Mouse (Mus musculus): Measurements from ENCODE around the gene Commd7.

Gene Commd7

GRCm38 (mm10) chr2:153622449-153622848 is 10.1 kb downstream of the Commd7 start:
- no peak for DNase-seq (ENCODE audit: low spot score in 2 of 2)

DNA sequence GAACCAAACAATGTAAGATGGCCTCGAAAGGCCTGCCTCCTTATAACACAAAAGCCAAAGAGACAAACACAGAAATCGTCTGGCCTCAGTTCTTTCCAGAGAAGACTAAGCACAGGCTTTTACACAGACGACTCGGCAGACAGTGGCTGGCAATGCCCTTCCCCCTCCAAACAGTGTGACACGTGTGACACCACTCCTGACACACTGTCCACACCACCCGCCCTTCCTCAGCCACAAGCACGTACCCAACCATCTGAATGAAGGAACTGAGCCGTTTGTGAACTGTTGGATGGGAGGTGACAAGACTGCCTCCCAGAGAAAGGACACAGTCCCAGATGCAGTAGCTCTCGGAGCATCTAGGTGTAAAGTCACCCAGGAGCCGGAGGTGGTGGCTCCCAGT is 13.7 kb downstream of the Commd7 start:
- DNase-seq (ENCODE audit: low spot score in 2 of 2): peak; percentile 53 to 68

- DNase-seq (ENCODE audit: low spot score in 2 of 2): peak; percentile 34 to 55
Observed at GRCm38 (mm10) chr2:153618439-153618838, 14.1 kb downstream of the Commd7 start.

- DNase-seq (ENCODE audit: low spot score in 2 of 2): no peak
Observed at GRCm38 (mm10) chr2:153616893-153617292, 15.7 kb downstream of the Commd7 start.

DNA sequence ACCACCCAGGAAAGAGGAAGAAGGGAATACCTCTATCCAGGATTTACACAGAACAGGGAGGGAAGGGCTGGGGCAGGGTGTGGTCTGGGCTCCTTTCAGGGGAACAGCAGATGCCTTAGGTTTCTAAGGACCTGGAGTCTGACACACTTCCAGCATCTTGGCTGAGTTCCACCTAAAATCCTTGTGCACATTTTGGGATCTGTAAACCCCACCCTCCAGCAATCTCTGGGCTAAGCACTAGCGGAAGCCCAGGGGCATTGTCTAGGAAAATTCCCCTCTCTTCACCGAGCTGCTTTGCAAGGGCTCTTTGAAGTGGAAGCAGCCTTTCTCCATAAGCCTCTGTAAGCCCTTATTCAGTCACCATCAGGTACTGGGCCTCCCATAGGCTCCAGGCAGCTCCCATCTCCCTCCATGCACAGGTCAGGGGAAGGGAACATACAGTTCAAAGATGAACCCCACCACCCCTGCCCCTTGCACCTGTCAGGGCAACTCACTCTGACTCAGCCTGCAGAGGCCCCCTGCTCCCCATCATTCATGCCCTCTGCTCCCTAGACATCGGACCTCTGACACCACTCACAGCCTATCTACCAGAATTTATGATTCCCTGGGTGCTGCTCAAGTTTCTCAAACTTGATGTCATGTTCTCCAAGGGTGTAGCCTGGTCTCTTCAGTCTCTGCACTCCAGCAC is 19.8 kb downstream of the Commd7 start:
- no peak for DNase-seq (ENCODE audit: low spot score in 2 of 2)

GRCm38 (mm10) chr2:153611743-153612142 is 20.8 kb downstream of the Commd7 start:
- DNase-seq (ENCODE audit: low spot score in 2 of 2): no peak

DNA sequence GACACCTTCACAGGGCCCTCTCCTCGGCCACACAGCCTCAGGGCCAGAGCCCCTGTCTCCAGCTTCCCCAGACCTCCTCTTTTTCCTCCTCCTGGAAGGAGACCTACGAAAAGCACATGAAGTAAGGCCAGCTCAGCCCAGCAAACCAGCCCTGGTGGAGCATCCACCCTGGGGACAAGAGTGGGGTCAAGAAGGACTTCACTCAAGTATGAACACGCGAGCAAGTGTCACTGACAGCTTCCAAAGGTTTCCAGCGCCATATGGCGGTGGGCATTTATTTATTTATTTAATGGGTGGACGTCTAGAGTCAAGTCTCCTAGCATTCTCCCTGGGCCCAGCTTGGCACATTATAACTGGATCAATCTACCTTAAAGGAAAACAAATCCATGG is 21.3 kb downstream of the Commd7 start:
- no peak for DNase-seq (ENCODE audit: low spot score in 2 of 2)

DNA sequence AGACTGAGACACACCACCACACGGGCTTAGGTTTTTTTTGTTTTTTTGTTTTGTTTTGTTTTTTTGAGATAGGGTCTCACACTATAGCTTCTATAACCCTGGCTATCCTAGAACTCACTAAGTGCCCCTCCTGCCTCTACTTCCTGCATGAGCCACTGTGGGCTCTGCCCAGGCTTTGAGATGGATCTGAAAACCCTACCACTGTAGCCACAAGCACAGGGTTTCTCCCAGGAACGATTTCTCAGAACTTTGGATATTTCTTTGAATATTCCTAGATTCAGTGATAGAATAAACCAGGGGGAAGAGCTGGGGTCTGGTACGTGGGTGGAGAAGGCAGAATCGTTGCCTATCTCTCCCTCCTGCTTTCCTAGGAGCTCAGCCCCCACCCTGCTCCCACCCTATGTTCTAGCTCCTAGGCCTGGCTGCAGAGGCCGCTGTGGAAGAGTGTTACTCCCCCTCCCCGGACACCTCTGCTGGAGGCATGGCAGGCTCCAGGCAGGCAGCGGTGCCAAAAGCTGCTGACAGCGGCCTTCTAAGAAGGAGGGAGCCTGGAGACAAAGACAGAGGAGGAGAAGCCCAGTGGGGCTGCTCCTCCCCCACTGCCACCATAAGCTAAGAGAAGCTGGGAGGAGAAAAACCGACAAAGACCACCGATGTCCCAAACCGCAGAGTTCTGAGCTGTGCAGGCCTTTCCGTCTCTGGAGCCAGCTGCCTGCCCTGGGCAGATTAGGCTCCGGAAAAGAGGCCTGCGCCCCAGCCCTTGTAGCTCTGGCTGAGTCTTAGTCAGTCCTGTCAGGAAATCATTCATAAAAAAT is 21.9 kb downstream of the Commd7 start:
- DNase-seq (ENCODE audit: low spot score in 2 of 2): no peak

DNA sequence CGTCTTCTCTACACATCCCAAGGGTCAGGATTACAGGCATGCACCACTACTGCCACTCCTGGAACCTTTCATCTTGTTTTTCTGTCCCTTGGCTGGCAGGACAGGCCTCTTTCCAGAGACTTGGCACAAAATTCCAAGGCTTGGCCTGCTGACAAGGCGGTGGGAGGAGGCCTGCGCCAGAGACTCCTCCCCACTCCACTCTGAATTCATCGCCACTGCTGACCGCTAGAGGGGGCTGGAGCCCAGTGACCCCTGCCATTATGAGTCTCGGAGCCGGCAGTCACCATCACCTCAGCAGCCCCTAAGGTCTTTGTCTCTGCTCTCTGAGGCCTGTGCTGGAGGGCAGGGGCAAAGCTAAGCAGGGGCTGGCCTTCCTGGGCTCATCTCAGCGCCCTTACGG is 23.0 kb downstream of the Commd7 start:
- DNase-seq (ENCODE audit: low spot score in 2 of 2): peak; percentile 70 to 71

GRCm38 (mm10) chr2:153609058-153609457 is 23.5 kb downstream of the Commd7 start:
- no peak for DNase-seq (ENCODE audit: low spot score in 2 of 2)

DNA sequence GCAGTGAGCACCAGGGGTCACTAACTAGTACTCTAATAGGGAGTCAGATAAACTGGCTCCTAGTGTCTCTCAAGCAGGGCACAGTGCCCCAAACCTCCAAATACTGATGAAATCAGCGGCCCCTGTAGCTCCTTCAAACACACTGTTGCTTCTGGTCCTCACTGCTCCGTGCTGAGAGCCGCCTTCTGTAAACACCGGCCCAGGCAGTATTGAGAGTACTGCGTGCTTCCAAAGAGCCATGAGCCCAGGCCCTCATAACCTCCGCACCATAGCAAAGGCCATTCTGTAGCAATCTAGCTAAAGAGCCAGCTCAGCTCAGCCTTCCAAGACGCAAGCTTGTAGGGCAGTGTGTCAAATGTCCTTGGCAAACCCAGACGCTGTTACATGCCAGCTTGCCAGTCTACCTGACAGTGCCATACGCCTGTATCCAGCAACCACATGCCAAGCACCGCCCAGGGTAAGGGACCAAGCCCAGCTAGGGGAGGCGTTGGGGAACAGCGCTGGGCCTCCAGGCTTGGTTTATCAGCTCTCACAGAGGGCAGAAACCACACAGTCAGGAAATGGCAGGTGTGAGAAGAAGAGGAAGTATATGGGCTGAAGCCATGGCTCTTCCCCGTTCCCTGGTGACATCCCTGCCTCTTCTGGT is 24.6 kb downstream of the Commd7 start:
- DNase-seq (ENCODE audit: low spot score in 2 of 2): peak; percentile 39 to 43

DNA sequence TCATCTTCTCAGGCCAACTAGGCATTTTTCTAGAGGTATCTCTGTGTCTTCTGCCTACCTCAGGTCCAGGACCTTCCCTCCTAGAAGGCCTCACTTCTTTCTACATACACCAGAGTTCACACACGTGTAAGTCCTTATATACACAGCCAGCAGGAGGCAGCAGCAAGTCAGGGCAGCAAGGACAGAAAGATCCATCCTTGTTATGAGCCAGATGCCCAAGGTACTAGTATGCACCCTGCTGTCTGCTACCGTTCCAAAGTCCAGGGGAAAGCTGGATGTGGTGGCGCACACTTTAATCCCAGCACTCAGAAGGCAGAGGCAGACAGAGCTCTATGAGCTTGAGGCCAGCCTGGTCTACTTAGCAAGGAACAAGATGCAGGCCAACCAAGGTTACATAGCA is 26.2 kb downstream of the Commd7 start:
- DNase-seq (ENCODE audit: low spot score in 2 of 2): peak; percentile 50 to 54

- no peak for DNase-seq (ENCODE audit: low spot score in 2 of 2)
Observed at GRCm38 (mm10) chr2:153603724-153604123, 28.9 kb downstream of the Commd7 start.

DNA sequence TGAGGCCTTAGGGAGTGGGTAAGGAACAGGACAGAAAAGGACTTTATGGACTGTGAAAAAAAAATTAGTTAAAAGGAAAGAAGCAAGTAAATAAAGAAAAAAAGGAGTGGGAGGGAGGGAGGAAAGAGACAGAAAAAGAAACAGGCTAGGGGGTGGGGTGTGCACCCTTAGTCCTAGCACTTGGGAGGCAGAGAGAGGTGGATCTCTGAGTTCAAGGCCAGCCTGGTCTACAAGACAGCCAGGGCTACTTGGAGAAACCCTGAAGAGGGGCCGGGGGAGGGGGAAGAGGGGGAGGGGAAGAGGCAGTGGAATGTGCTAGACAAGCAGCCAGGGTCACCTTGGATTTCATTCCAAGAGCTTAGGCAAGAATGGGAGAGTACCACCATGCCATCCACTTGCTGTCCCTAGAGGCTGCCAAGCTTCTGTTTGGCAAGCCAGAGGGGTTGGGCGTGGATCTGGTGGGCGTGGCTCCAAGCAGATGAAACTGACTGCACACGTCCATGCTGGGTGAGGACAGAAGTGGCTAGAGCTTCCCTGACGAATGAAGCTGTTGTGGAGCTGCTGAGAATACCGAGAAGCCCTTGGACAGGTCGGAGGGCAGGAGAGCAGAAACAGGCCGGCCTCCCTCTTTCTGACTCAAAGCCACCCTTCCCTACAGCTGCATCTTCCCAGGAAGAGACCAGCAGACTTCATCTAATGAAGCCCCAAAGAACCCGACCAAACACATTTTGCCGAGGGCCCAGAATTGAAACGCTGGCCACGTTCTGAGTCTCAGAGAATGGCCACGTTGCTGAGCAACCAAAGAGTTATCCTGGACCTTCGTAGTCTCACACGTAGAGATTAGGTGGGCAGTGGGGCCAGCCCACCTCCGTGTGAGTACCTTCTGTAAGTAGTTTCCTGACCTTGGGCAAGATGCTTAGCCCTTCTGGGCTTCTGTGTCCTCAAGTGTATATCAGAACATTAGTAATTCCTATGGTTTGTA is 31.6 kb downstream of the Commd7 start:
- no peak for DNase-seq (ENCODE audit: low spot score in 2 of 2)

GRCm38 (mm10) chr2:153600021-153600666 is 32.4 kb downstream of the Commd7 start:
- no peak for DNase-seq (ENCODE audit: low spot score in 2 of 2)

GRCm38 (mm10) chr2:153597626-153598025 is 35.0 kb downstream of the Commd7 start:
- no peak for DNase-seq (ENCODE audit: low spot score in 2 of 2)

DNA sequence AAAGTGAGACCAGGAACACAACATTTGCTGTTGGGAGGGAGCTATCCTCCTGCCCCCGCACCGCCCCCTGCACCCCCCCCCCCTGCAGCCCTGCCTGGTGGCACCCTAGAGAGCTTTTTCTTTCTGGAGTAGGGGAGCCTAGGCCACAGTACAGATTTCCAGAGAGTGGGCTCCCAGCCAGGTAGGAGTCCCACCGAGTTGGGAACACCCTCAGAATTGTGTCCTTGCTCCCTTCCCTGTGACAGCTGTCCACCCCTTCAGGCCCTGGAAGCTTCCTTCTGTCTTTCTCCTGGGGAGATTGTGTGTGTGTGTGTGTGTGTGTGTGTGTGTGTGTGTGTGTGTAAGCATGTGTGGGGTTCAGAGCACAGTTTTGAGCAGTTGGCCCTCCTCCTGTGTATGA is 35.6 kb downstream of the Commd7 start:
- no peak for DNase-seq (ENCODE audit: low spot score in 2 of 2)

DNA sequence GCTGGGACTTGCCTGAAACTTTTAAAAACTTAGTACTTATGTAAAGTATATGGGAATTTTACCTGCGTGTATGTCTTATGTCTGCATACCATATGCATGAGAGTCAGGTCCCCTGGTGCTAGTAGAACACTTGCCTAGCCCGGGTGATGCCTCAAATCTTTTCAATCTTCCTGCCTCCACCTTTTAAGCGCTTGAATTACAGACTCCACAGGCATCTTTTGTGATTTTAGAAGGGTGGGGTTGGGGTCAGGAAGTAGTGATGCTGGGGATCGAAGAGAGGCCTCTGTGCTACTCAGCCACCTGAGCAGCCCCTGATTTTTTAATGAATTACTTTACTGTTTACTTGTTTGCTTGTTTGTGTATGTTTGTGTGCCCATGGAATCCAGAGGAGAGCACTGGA is 37.6 kb downstream of the Commd7 start:
- no peak for DNase-seq (ENCODE audit: low spot score in 2 of 2)

DNA sequence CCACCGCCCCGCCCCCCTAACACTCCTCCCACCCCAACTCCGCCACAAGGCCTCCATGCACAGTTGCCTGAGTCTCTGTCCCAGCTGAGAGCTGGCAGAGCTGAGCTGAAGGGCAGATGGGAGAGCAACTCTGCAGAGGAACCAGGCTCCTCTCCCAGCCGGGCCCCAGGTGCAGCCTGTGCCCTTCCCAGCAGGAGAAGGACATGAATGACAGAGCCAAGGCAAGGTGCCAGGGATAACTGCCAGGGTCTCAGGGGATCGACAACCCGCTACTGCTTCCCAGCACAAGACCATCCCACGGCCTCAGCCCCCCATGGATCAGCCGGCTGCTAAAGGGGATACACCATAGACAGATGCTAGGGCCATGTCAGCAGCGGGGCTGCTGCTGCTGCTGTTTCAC is 39.4 kb downstream of the Commd7 start:
- DNase-seq (ENCODE audit: low spot score in 2 of 2): no peak

GRCm38 (mm10) chr2:153592056-153593014 is 40.2 kb downstream of the Commd7 start:
- no peak for DNase-seq (ENCODE audit: low spot score in 2 of 2)
